In genomic region chr19:4211891-4212588, GRCm38 (mm10) we compare ENCODE assay signal across 26 mouse cellular contexts. TPM values are rescaled to one million over a fixed set of nuclear protein-coding genes. Genes with fewer than 3 reads are reported as not detected.
DNase-seq lines count a peak whose midpoint lies in the region; ATAC-seq lines count a peak whose summit lies in the region.
"Had no signal": no experiment of that assay in that cellular context is flagged by ENCODE, and none has a peak within 500 bp of the region (broad histone marks: within the 10 kb centered on the region; RNA-seq: fewer than 3 reads in every experiment).

No protein-coding gene starts in this region.

- no peaks in the 10 kb centered on the region for H3K9me3 ChIP-seq in hindbrain, embryonic 12.5 days (replicated peaks)
- no peaks in the 10 kb centered on the region for H3K9me3 ChIP-seq in hindbrain, embryonic 14.5 days (ENCODE audit: control insufficient read depth, low read length)
- H3K9me3 ChIP-seq in embryonic facial prominence, embryonic 12.5 days, result no peaks in the 10 kb centered on the region
- no peaks in the 10 kb centered on the region for H3K9me3 ChIP-seq in limb, embryonic 11.5 days (ENCODE audit: control insufficient read depth, low read length)
- H3K9me3 ChIP-seq: hindbrain, embryonic 13.5 days; midbrain, embryonic 12.5 days; neural tube, embryonic 15.5 days had no signal

- no peak overlapping the region for H3K4me3 ChIP-seq in hindbrain, embryonic 12.5 days
- no peak overlapping the region for H3K4me3 ChIP-seq in hindbrain, embryonic 14.5 days (replicated peaks; ENCODE audit: low read length)
- no peak overlapping the region for H3K4me3 ChIP-seq in embryonic facial prominence, embryonic 12.5 days
- no peak overlapping the region for H3K4me3 ChIP-seq in limb, embryonic 11.5 days (ENCODE audit: low read depth, low read length)
- H3K4me3 ChIP-seq: hindbrain, embryonic 13.5 days; midbrain, embryonic 12.5 days; neural tube, embryonic 15.5 days had no signal

- no peak overlapping the region for H3K27ac ChIP-seq in hindbrain, embryonic 12.5 days
- H3K27ac ChIP-seq in hindbrain, embryonic 14.5 days, result no peak overlapping the region
- H3K27ac ChIP-seq in embryonic facial prominence, embryonic 12.5 days, result peak overlapping the region; percentile 94; the same call in 1 of the 2 replicates
- peak overlapping the region; percentile 92 for H3K27ac ChIP-seq in limb, embryonic 11.5 days (replicated peaks; ENCODE audit: low read depth, low read length)
- H3K27ac ChIP-seq: hindbrain, embryonic 13.5 days; midbrain, embryonic 12.5 days; neural tube, embryonic 15.5 days had no signal

- no peak for DNase-seq in hindbrain, embryonic 14.5 days (ENCODE audit: low spot score)
- DNase-seq in NIH3T3 (ENCODE audit: low read depth), result peak; percentile 71
- DNase-seq in limb, embryonic 11.5 days (ENCODE audit: low spot score), result peak; percentile 51
- no peak for DNase-seq in left cerebral cortex, postnatal 10 days (ENCODE audit: extremely low spot score in 1 of 2, low spot score in 2 of 2)
- DNase-seq in gastrocnemius, adult 8-10 months (ENCODE audit: low spot score in 2 of 2), result no peak
- DNase-seq: adrenal gland, postnatal 10 days; cerebellum, adult 18-20 months; heart, adult 18-20 months; kidney, adult 11 months; layer of hippocampus, postnatal 36 days; lung, postnatal 4 days; thymus, postnatal 4 days had no signal

- H3K36me3 ChIP-seq in hindbrain, embryonic 12.5 days, result no peaks in the 10 kb centered on the region
- no peaks in the 10 kb centered on the region for H3K36me3 ChIP-seq in hindbrain, embryonic 14.5 days (replicated peaks; ENCODE audit: control insufficient read depth, insufficient read depth)
- no peaks in the 10 kb centered on the region for H3K36me3 ChIP-seq in embryonic facial prominence, embryonic 12.5 days
- no peaks in the 10 kb centered on the region for H3K36me3 ChIP-seq in limb, embryonic 11.5 days (ENCODE audit: control insufficient read depth, insufficient read depth, low read length)
- H3K36me3 ChIP-seq: hindbrain, embryonic 13.5 days; midbrain, embryonic 12.5 days; neural tube, embryonic 15.5 days had no signal

- H3K9ac ChIP-seq in hindbrain, embryonic 12.5 days, result peak overlapping the region; percentile 13; the same call in 1 of the 2 replicates
- H3K9ac ChIP-seq in hindbrain, embryonic 14.5 days, result no peak overlapping the region
- H3K9ac ChIP-seq in embryonic facial prominence, embryonic 12.5 days, result peak overlapping the region; percentile 19
- peak overlapping the region; percentile 44; the same call in 1 of the 2 replicates for H3K9ac ChIP-seq in limb, embryonic 11.5 days (ENCODE audit: low read length)
- H3K9ac ChIP-seq: hindbrain, embryonic 13.5 days; midbrain, embryonic 12.5 days; neural tube, embryonic 15.5 days had no signal

- 16% methylated on average over 4 of the region's 4 CpGs for WGBS in hindbrain, embryonic 12.5 days
- 21% methylated on average over 4 of the region's 4 CpGs for WGBS in hindbrain, embryonic 14.5 days
- 19% methylated on average over 4 of the region's 4 CpGs for WGBS in embryonic facial prominence, embryonic 12.5 days
- 8% methylated on average over 4 of the region's 4 CpGs for WGBS in limb, embryonic 11.5 days

- no peak for ATAC-seq in hindbrain, embryonic 12.5 days (ENCODE audit: low FRiP score)
- no peak for ATAC-seq in hindbrain, embryonic 14.5 days (ENCODE audit: low FRiP score)
- ATAC-seq in embryonic facial prominence, embryonic 12.5 days (ENCODE audit: insufficient number of reproducible peaks, insufficient read depth, low FRiP score, low TSS enrichment), result no peak
- no peak for ATAC-seq in limb, embryonic 11.5 days (ENCODE audit: insufficient number of reproducible peaks, low FRiP score, low TSS enrichment, low read depth)
- ATAC-seq in cerebellum, adult (ENCODE audit: insufficient number of reproducible peaks, low FRiP score, low TSS enrichment), result no peak
- ATAC-seq: forebrain, embryonic 16.5 days had no signal

- peaks cover 42% of the 10 kb centered on the region for H3K4me1 ChIP-seq in hindbrain, embryonic 12.5 days
- peaks cover 17% of the 10 kb centered on the region for H3K4me1 ChIP-seq in hindbrain, embryonic 14.5 days (replicated peaks; ENCODE audit: control insufficient read depth, insufficient read depth, low read length)
- peaks cover 41% of the 10 kb centered on the region for H3K4me1 ChIP-seq in embryonic facial prominence, embryonic 12.5 days
- H3K4me1 ChIP-seq in limb, embryonic 11.5 days (ENCODE audit: control insufficient read depth, insufficient read depth, low read length), result peaks cover 42% of the 10 kb centered on the region

- H3K27me3 ChIP-seq in hindbrain, embryonic 12.5 days, result peaks cover 68% of the 10 kb centered on the region
- H3K27me3 ChIP-seq in hindbrain, embryonic 14.5 days (ENCODE audit: control insufficient read depth, insufficient read depth, low read length), result peaks cover 60% of the 10 kb centered on the region
- no peaks in the 10 kb centered on the region; the same call in 1 of the 2 replicates for H3K27me3 ChIP-seq in embryonic facial prominence, embryonic 12.5 days
- no peaks in the 10 kb centered on the region for H3K27me3 ChIP-seq in limb, embryonic 11.5 days (ENCODE audit: control insufficient read depth, insufficient read depth, low read length)

- intact Hi-C loops in left cerebral cortex, postnatal 10 days (cut with DNase I), result no loop called here

- H3K4me2 ChIP-seq in hindbrain, embryonic 12.5 days (replicated peaks), result no peak overlapping the region
- no peak overlapping the region for H3K4me2 ChIP-seq in hindbrain, embryonic 14.5 days (replicated peaks)
- H3K4me2 ChIP-seq in embryonic facial prominence, embryonic 12.5 days (replicated peaks), result peak overlapping the region; percentile 87
- H3K4me2 ChIP-seq in limb, embryonic 11.5 days (ENCODE audit: low read depth, severe bottlenecking), result peak overlapping the region; percentile 26; the same call in 1 of the 2 replicates
- H3K4me2 ChIP-seq: hindbrain, embryonic 13.5 days; midbrain, embryonic 12.5 days; neural tube, embryonic 15.5 days had no signal

RNA-seq across cellular contexts. Expression of gene Clcf1, which starts 2.0 kb away (rescaled TPM):
- 2.1 and 2.8 TPM in 2 replicates for polyA plus RNA-seq in hindbrain, embryonic 12.5 days (2016; fragmentation: Nextera tagmentation; extraction: Ambion mirVana)
- 0.51 and 0.53 TPM in 2 replicates for polyA plus RNA-seq in hindbrain, embryonic 14.5 days (2014; fragmentation: Nextera tagmentation; extraction: Ambion mirVana)
- polyA plus RNA-seq in embryonic facial prominence, embryonic 12.5 days (2016; fragmentation: Nextera tagmentation; extraction: Ambion mirVana), result 8.5 and 9.7 TPM in 2 replicates
- 5.0 and 7.4 TPM in 2 replicates for polyA plus RNA-seq in limb, embryonic 11.5 days (2014; fragmentation: Nextera tagmentation; extraction: Ambion mirVana)
- 1 to 10 TPM; 1.5 to 1.7 TPM for total RNA-seq in left cerebral cortex, postnatal 10 days (2021)
- total RNA-seq in gastrocnemius, adult 8-10 months (2022), result under 1 TPM in 3 of 4 experiments, not detected in 1; 0.20 to 0.43 (median 0.22) TPM

RNA-seq across cellular contexts. Expression of gene AC109138.7, which starts 2.1 kb away (rescaled TPM):
- not detected in 2 replicates for polyA plus RNA-seq in hindbrain, embryonic 12.5 days (2016; fragmentation: Nextera tagmentation; extraction: Ambion mirVana)
- polyA plus RNA-seq in hindbrain, embryonic 14.5 days (2014; fragmentation: Nextera tagmentation; extraction: Ambion mirVana), result not detected in 2 replicates
- polyA plus RNA-seq in embryonic facial prominence, embryonic 12.5 days (2016; fragmentation: Nextera tagmentation; extraction: Ambion mirVana), result not detected in 2 replicates
- not detected in 2 replicates for polyA plus RNA-seq in limb, embryonic 11.5 days (2014; fragmentation: Nextera tagmentation; extraction: Ambion mirVana)
- total RNA-seq in left cerebral cortex, postnatal 10 days (2021), result not detected
- total RNA-seq in gastrocnemius, adult 8-10 months (2022), result not detected
- total RNA-seq: adrenal gland, postnatal 10 days; CH12.LX; common myeloid progenitor, adult 5-6 weeks; heart, adult 18-20 months; layer of hippocampus, postnatal 36 days; left cerebral cortex, postnatal 36 days had no signal
- polyA plus RNA-seq: brain, embryonic 14.5 days; forebrain, embryonic 16.5 days; heart, embryonic 16.5 days; hindbrain, embryonic 13.5 days; large intestine, adult 2 months; liver, embryonic 16.5 days; midbrain, embryonic 12.5 days; neural tube, embryonic 15.5 days had no signal

RNA-seq across cellular contexts. Expression of gene Rad9a, which starts 10.6 kb away (rescaled TPM):
- polyA plus RNA-seq in hindbrain, embryonic 12.5 days (2016; fragmentation: Nextera tagmentation; extraction: Ambion mirVana), result 30.5 and 31.2 TPM in 2 replicates
- polyA plus RNA-seq in hindbrain, embryonic 14.5 days (2014; fragmentation: Nextera tagmentation; extraction: Ambion mirVana), result 19.4 and 22.5 TPM in 2 replicates
- 42.7 and 45.2 TPM in 2 replicates for polyA plus RNA-seq in embryonic facial prominence, embryonic 12.5 days (2016; fragmentation: Nextera tagmentation; extraction: Ambion mirVana)
- polyA plus RNA-seq in limb, embryonic 11.5 days (2014; fragmentation: Nextera tagmentation; extraction: Ambion mirVana), result 52.5 and 54.9 TPM in 2 replicates
- total RNA-seq in left cerebral cortex, postnatal 10 days (2021), result 1 to 10 TPM; 8.9 to 9.3 TPM
- total RNA-seq in gastrocnemius, adult 8-10 months (2022), result 1 to 10 TPM; 1.7 to 3.6 (median 2.3) TPM

RNA-seq across cellular contexts. Expression of gene Pold4, which starts 19.7 kb away (rescaled TPM):
- polyA plus RNA-seq in hindbrain, embryonic 12.5 days (2016; fragmentation: Nextera tagmentation; extraction: Ambion mirVana), result 16.2 and 17.2 TPM in 2 replicates
- polyA plus RNA-seq in hindbrain, embryonic 14.5 days (2014; fragmentation: Nextera tagmentation; extraction: Ambion mirVana), result 18.8 and 20.4 TPM in 2 replicates
- polyA plus RNA-seq in embryonic facial prominence, embryonic 12.5 days (2016; fragmentation: Nextera tagmentation; extraction: Ambion mirVana), result 14.9 and 21.6 TPM in 2 replicates
- 11.5 and 12.6 TPM in 2 replicates for polyA plus RNA-seq in limb, embryonic 11.5 days (2014; fragmentation: Nextera tagmentation; extraction: Ambion mirVana)
- total RNA-seq in left cerebral cortex, postnatal 10 days (2021), result 10 to 100 TPM; 12.8 to 16.2 TPM
- total RNA-seq in gastrocnemius, adult 8-10 months (2022), result 10 to 100 TPM; 13.1 to 19.4 (median 17.3) TPM

RNA-seq across cellular contexts. Expression of gene Ppp1ca, which starts 20.2 kb away (rescaled TPM):
- polyA plus RNA-seq in hindbrain, embryonic 12.5 days (2016; fragmentation: Nextera tagmentation; extraction: Ambion mirVana), result 662 and 684 TPM in 2 replicates
- polyA plus RNA-seq in hindbrain, embryonic 14.5 days (2014; fragmentation: Nextera tagmentation; extraction: Ambion mirVana), result 581 and 604 TPM in 2 replicates
- polyA plus RNA-seq in embryonic facial prominence, embryonic 12.5 days (2016; fragmentation: Nextera tagmentation; extraction: Ambion mirVana), result 782 and 783 TPM in 2 replicates
- polyA plus RNA-seq in limb, embryonic 11.5 days (2014; fragmentation: Nextera tagmentation; extraction: Ambion mirVana), result 952 and 995 TPM in 2 replicates
- total RNA-seq in left cerebral cortex, postnatal 10 days (2021), result 100 to 1,000 TPM; 331 to 336 TPM
- total RNA-seq in gastrocnemius, adult 8-10 months (2022), result 100 to 1,000 TPM; 198 to 243 (median 235) TPM

Comparison
In these comparisons a context has a peak if more than half of its experiments do, and no peak if none do; other contexts are left out.
1. H3K27ac ChIP-seq: peak in embryonic facial prominence, embryonic 12.5 days (single experiment) and limb, embryonic 11.5 days (single experiment); none in hindbrain, embryonic 12.5 days (single experiment) and hindbrain, embryonic 14.5 days (single experiment).
2. H3K4me2 ChIP-seq: peak in embryonic facial prominence, embryonic 12.5 days (single experiment) and limb, embryonic 11.5 days (single experiment); none in hindbrain, embryonic 12.5 days (single experiment) and hindbrain, embryonic 14.5 days (single experiment).
3. DNase-seq: peak in NIH3T3 (single experiment) and limb, embryonic 11.5 days (single experiment); none in hindbrain, embryonic 14.5 days (single experiment), left cerebral cortex, postnatal 10 days (0 of 2) and gastrocnemius, adult 8-10 months (0 of 2).